Mouse (Mus musculus) liver, embryonic 12.5 days (tissue): ENCODE measurements at regions not wholly inside any gene's neighbourhood (a gene's known extent, or its start where the extent isn't known, plus 50 kb on each side); places are given as distances from the start of the nearest gene placed in this dataset.
"Not testable (repeated sequence)": the region's sequence is repeated elsewhere in the genome, so short reads cannot be mapped to it uniquely, and the experiment has no call there.

ENCODE experiments used
- ATAC-seq: fragments of 200-750 bp; cut with Nextera tagmentation; 2 replicates; pipeline ENCODE4 v1.8.0; 2017; ENCODE audit warnings: moderate number of reproducible peaks, mild to moderate bottlenecking, moderate library complexity
- H3K27ac ChIP-seq: fragments of 300-500 bp; sonication (generic); 2 replicates; pipeline ENCODE4 v1.5.1; 2016; ENCODE audit warnings: mild to moderate bottlenecking
- H3K27me3 ChIP-seq: fragments of 300-500 bp; sonication (generic); replicated peaks from 2 replicates; pipeline ENCODE4 v1.6.1; 2016; ENCODE audit warnings: mild to moderate bottlenecking, moderate library complexity
- H3K36me3 ChIP-seq: fragments of 300-500 bp; sonication (generic); 2 replicates; pipeline ENCODE4 v1.6.1; 2016; ENCODE audit warnings: mild to moderate bottlenecking, moderate library complexity
- H3K4me1 ChIP-seq: fragments of 300-500 bp; sonication (generic); 2 replicates; pipeline ENCODE4 v1.6.1; 2016
- H3K4me2 ChIP-seq: fragments of 300-500 bp; sonication (generic); 2 replicates; pipeline ENCODE4 v1.6.1; 2016; ENCODE audit warnings: mild to moderate bottlenecking, moderate library complexity
- H3K4me3 ChIP-seq: fragments of 300-500 bp; sonication (generic); 2 replicates; pipeline ENCODE4 v1.5.1; 2016; ENCODE audit warnings: mild to moderate bottlenecking, moderate library complexity
- H3K9ac ChIP-seq: fragments of 300-500 bp; sonication (generic); 2 replicates; pipeline ENCODE4 v1.6.1; 2016; ENCODE audit warnings: mild to moderate bottlenecking, moderate library complexity
- H3K9me3 ChIP-seq: fragments of 300-500 bp; sonication (generic); replicated peaks from 2 replicates; pipeline ENCODE4 v1.6.1; 2016; ENCODE audit warnings: mild to moderate bottlenecking, moderate library complexity
- WGBS: fragments of 180-500 bp; shearing (Covaris S2); methylation state at CpG from one replicate; pipeline ENCODE4 v1.1.7; 2016; ENCODE audit not compliant: insufficient replicate concordance; 5-methylcytosine and 5-hydroxymethylcytosine counted together

- H3K4me3 ChIP-seq, H3K27me3 ChIP-seq, H3K27ac ChIP-seq, ATAC-seq, H3K4me2 ChIP-seq, H3K4me1 ChIP-seq, H3K9me3 ChIP-seq, H3K36me3 ChIP-seq, H3K9ac ChIP-seq: not testable (repeated sequence)
- 52% methylated on average over 21 of the region's 21 CpGs for WGBS
These were observed 57.1 kb downstream of the Nap1l2 start for GRCm38 (mm10) chrX:103129347-103129746.

GRCm38 (mm10) chrX:103109181-103109580 is 77.3 kb downstream of the Nap1l2 start:
- H3K36me3 ChIP-seq, result no peaks in the 10 kb centered on the region
- no peak overlapping the region for H3K9ac ChIP-seq
- no peak overlapping the region for H3K27ac ChIP-seq
- no peaks in the 10 kb centered on the region for H3K27me3 ChIP-seq
- no peak for ATAC-seq
- H3K4me2 ChIP-seq, result no peak overlapping the region
- no peaks in the 10 kb centered on the region for H3K9me3 ChIP-seq
- no peaks in the 10 kb centered on the region for H3K4me1 ChIP-seq
- no peak overlapping the region for H3K4me3 ChIP-seq
- WGBS, result 9% methylated on average over 1 of the region's 1 CpGs

GRCm38 (mm10) chrX:103067730-103068621 is 118.5 kb downstream of the Nap1l2 start:
- not testable (repeated sequence) for H3K36me3 ChIP-seq, H3K4me3 ChIP-seq, ATAC-seq, H3K4me1 ChIP-seq, H3K27me3 ChIP-seq, H3K9me3 ChIP-seq, H3K27ac ChIP-seq, H3K9ac ChIP-seq, H3K4me2 ChIP-seq
- no CpG with 5 or more reads among the region's 50 CpGs for WGBS

GRCm38 (mm10) chrX:103067107-103067506 is 119.3 kb downstream of the Nap1l2 start:
- not testable (repeated sequence) for ATAC-seq, H3K4me2 ChIP-seq, H3K9me3 ChIP-seq, H3K4me3 ChIP-seq, H3K36me3 ChIP-seq, H3K9ac ChIP-seq, H3K4me1 ChIP-seq, H3K27me3 ChIP-seq, H3K27ac ChIP-seq
- no CpG with 5 or more reads among the region's 45 CpGs for WGBS

GRCm38 (mm10) chrX:103026256-103027028 is 98.3 kb downstream of the 1700018G05Rik start:
- Histone ChIP-seq H3K4me3 (peak overlapping the region; percentile 41), H3K27me3 (0 out of 2 replicates have a peak, but pooled peaks cover 12% of the 10 kb centered on the region), H3K4me2 (peak overlapping the region; percentile 49), H3K9me3 (no peaks in the 10 kb centered on the region), H3K36me3 (no peaks in the 10 kb centered on the region), H3K27ac (no peak overlapping the region), H3K4me1 (no peaks in the 10 kb centered on the region), H3K9ac (peak overlapping the region; percentile 31; the same call in 1 of the 2 replicates)
- ATAC-seq, result no peak
- 11% methylated on average over 21 of the region's 22 CpGs for WGBS

- H3K4me1 ChIP-seq, H3K27ac ChIP-seq, ATAC-seq, H3K9ac ChIP-seq, H3K9me3 ChIP-seq, H3K36me3 ChIP-seq, H3K4me3 ChIP-seq: not testable (repeated sequence)
- Histone ChIP-seq H3K4me2 (peak overlapping the region; percentile 49; the same call in 1 of the 2 replicates), H3K27me3 (peaks cover 12% of the 10 kb centered on the region; the same call in 1 of the 2 replicates)
- 22% methylated on average over 3 of the region's 3 CpGs for WGBS
These were observed 97.3 kb downstream of the 1700018G05Rik start for GRCm38 (mm10) chrX:103025495-103025894.

GRCm38 (mm10) chrX:103013425-103014057 is 85.4 kb downstream of the 1700018G05Rik start:
- H3K4me2 ChIP-seq, H3K36me3 ChIP-seq, H3K27ac ChIP-seq, H3K4me1 ChIP-seq, H3K4me3 ChIP-seq, ATAC-seq, H3K27me3 ChIP-seq, H3K9ac ChIP-seq, H3K9me3 ChIP-seq: not testable (repeated sequence)
- WGBS, result no CpG with 5 or more reads among the region's 61 CpGs

GRCm38 (mm10) chrX:103012298-103013243 is 84.4 kb downstream of the 1700018G05Rik start:
- not testable (repeated sequence) for H3K36me3 ChIP-seq, H3K27me3 ChIP-seq, H3K4me1 ChIP-seq, H3K4me2 ChIP-seq, H3K27ac ChIP-seq, H3K9ac ChIP-seq, ATAC-seq, H3K9me3 ChIP-seq, H3K4me3 ChIP-seq
- WGBS, result no CpG with 5 or more reads among the region's 56 CpGs

- not testable (repeated sequence) for H3K9me3 ChIP-seq, H3K9ac ChIP-seq, ATAC-seq, H3K27ac ChIP-seq, H3K27me3 ChIP-seq, H3K4me2 ChIP-seq, H3K36me3 ChIP-seq, H3K4me3 ChIP-seq, H3K4me1 ChIP-seq
- WGBS, result 50% methylated on average over 1 of the region's 3 CpGs
These were observed 65.8 kb downstream of the 1700018G05Rik start for GRCm38 (mm10) chrX:102993956-102994355.
